Mouse (Mus musculus) mouse embryonic stem cell (cell line): Measurements from ENCODE around the gene Cstf3.

Experiments used
- in situ Hi-C, 2 experiments: fragments of 300-500 bp; cut with MboI; formaldehyde crosslinking; loops; 1 replicate in 1 of 2; 3 replicates in 1 of 2; pipeline ENCODE4 v1.14.3; 2019 to 2020; ENCODE audit warnings: low sequenced_read_pairs in 2 of 2, low pct_unique_long_range_greater_than_20kb in 1 of 2, mixed read lengths in 1 of 2; ENCODE audit not compliant: unreplicated experiment in 1 of 2

Gene Cstf3

DNA sequence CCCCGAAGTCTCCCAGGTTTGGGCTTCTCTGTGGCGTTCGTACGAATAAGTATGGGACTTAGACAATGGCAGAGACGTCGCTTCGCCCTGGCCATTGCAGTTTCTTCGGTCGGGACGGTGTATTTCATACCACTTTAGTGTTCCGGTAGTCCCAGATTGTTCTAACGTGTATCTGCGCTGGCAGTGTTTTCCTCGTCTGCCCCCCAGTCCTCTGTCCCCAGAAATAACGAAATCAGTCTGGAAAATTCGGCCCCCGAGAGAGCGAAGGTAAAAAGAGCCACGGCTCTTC lies 450 bp downstream of the Cstf3 start:
- in situ Hi-C loops: no loop called here

DNA sequence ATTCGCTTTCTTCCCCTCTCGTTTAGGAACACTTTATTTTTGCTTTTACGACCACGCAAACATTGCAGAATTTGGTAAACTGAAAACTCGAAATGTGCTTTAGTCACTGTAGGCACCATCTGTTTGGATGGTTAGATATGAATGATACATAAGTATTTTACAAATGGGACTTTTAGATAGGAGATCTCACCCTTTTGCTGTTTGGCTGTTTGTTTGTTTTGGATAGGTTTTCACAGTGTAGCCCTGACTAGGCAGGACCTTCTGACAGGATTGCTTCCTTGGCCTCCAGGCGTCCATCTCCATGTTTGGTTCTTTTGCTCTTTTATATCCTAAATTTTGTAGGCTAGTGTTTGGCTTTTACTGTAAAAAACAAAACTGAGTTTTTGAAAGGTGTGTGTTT lies 818 bp downstream of the Cstf3 start:
- in situ Hi-C loops: no loop called here

DNA sequence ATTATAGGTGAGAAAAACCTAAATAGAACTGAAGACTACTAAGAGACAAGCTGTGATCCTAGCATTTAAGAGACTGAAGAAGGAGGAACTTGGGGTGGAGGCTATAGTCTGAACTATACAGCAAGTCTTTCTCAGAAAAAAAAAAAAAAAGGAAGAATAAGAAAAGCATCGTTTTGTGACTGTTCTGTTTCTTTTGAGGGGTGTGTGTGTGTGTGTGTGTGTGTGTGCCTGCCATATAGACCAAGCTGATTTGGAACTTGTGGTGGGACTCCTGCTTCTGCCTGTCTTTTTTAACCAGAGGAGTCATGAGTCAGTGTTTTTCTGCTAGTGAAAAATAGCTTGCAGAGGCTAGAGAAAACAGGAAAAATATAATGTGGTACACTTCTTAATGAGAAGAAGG lies 4.7 kb downstream of the Cstf3 start:
- in situ Hi-C loops: no loop called here

DNA sequence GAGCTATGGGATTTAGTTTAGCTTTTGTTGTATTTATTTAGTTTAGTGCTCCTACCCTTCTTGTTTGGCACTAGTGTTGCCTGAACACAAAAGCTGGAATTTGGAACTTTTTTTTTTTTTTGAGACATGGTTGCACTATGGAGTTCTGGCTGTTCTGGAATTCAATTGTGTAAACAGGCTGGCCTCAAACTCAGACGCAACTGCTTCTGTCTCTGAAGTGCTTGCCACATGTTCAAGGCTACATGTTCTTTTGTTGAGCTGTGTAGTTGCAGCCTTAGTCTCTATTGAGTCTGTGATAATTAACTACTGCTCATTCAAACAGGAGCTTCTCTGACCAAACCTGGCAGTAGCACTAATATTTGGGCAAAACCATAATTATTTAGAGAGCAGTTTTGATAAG lies 13.1 kb downstream of the Cstf3 start:
- in situ Hi-C loops: no loop called here

DNA sequence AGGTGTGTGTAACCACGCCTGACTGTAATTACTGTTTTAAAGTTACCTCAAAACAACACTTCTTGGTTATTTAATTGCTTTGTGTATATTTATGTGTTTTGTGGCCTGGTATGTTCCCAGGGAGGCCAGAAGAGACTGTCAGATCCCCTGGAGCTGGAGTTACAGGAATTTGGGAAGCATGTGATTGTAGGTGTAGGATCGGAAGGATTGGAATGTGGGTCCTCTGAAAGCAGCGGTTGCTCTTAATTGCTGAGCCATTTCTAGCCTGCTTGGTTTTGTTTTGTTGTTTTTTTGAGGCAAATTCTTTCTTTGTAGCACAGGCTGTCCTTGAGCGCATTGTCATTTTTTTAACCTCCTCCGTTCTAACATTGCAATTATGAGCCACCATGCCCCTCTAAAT lies 14.4 kb downstream of the Cstf3 start:
- in situ Hi-C loops: no loop called here

DNA sequence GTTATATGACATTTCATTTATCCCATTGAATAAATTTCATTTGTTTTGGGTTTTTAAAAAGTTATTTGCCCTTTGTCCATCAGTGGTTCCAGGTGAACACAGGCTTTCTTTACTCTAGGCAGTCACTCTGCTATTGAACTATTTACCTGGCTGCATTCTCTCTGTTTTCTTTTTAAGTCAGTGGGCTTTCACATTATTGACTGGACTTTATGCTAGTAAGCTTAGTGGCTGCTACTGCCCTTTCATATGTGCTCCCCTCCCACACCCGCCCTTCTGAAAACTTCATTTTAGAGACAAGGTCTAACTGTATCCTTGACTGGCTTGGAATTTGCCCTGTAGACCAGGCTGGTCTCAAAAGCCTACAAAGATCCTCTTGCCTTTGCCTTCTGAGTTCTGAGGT lies 15.2 kb downstream of the Cstf3 start:
- in situ Hi-C loops: no loop called here

DNA sequence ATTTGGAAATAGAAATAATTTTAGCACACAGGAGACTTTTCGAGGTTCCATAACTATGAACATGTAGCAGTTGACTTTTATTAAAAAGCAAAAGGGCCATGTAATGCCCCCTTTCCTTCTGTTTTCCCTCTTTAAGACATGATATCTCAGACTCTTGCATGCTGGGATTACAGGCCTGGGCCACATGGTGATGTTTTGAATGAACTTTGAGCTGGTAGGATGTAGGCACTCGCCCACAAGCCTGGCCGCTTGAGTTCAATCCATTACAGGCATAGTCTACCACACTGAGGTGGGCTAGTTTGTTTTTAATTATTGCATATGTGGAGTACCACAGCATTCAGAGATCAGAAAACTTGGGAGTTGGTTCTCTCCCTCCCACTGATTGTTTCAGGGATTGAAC lies 24.5 kb downstream of the Cstf3 start:
- in situ Hi-C loops: no loop called here

DNA sequence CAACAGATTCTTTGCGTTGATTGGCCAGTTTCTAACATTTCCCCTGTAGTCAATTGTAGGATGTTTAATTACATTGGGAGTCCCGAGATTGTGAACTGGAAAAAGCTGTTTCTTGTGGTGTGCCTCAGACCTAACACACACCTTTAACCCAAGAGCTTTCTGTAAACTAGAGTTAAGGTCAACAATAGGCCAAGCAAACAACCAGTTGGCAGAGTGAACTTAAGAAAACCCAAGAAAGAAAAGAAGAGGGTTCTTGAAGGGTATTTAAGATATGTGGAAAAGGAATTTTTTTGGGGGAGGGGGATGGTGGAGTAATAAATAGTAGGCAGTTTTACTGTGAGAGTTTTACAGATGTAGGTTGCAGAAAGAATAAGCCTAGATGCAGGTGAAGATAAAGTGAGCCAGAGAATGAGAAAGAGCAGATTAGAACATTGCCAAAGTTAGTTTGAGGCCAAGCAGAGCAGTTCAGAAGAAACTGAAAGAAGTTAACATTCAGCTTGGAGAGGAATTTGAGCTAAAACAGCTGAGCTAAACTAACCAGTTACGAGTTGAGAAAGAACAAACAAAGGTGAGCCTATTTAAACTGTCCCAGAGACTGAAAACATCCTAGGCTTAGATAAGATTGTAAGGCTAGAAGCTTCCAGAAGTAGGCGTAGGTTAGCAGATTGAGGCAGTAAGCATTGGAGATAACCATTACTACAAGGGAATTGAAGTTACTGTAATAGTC lies 25.8 kb downstream of the Cstf3 start:
- in situ Hi-C loops: no loop called here

DNA sequence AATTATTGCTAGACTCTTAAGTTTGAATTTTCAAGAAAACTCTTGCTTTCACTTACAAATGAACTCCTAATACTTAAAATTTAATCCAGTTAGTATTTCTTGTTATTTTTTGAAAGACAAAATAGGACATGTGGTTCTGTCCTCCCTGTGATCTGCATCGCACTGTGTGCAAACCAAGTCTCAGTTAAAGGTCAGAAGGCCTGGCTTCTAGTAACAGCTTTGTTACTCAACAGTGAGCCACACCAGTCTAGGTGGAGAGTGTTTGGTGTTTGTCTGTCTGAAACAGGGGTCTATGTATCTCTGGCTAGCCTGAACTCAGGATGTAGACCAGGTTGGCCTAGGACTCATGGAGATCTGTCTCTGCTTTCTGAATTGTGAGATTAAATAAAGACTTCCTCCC lies 68.3 kb downstream of the Cstf3 start:
- in situ Hi-C loops: no loop called here

DNA sequence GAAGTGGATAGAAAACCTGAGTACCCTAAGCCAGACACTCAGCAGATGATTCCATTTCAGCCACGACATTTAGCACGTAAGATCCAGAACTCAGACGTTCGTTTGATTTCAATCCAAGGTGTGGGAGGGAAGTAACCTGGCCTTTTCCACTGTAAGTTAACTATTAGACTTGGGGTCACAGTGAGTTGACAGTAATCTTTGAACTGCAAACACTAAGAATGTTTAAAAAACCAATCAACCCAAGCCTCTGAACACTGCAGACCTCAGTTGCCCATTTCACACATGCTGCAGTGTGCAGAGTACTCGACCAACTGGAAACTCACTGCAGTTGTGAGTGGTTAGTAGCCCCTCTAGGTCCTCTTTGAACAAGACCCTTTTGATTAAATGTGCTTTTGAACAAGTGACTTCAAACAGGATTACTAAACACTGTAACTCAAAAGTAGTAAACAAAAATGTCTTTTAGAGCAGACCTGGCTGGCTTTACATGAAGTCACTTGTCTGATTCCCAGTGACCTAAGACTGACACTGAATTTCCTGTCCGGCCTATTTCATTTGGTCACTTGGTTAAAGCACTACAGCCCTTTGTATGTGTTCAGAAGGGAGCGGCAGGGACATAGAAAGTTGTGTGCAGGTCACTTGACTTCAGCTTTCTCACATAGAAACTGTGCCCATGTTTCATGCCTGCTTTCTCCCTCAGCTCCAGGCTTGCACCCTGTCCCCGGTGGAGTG lies 73.2 kb downstream of the Cstf3 start:
- in situ Hi-C loops: no loop called here

DNA sequence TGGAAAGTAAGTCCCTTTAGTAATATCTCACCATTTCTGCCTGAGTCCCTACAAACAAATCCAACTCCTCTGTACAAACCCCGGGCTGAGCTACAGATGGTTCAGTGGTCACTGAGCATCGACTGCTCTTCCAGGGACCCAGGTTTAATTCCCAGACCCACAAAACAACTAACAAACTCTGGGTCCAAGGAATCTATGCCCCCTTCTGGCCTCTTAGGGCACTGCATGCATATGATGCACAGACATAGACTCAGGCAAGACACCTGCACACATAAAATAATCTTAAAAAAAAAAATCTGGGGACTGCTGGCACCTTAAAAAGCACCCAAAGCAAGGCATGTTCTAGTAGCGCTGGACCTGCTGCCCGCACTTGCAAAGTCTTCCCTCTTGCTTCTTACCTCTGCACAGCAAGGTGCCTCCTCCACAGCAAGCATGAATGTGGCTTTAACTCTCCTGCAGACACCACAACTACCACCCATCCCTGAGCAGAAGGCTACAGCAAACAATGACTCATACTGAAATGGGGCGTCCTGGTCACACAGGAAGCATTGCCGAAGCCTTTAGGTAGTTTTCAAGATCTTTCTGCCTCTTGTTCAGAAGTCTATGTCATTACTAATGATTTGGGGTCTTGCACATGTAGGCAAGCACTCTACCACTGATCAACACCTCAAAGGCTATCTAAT lies 78.9 kb downstream of the Cstf3 start:
- in situ Hi-C loops: no loop called here

DNA sequence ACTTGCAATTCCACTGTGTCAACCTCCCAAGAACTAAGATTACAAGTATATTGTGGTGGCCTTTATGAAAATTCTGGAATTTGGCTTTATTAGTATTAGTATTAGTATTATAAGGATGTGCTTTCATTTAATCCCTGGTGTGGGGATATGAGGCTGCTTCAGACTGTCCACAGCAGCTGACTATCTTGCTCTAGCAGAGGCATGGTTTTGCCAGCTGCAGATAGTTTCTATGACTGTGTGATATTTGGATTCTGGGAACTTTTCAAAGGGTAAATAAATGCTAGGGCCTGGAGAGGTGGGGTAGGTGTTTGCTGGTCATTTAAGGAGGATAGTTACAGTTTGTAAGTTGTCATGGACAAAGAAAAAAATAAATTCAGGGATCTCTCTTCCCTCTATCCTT lies 81.4 kb downstream of the Cstf3 start:
- in situ Hi-C loops: no loop called here

DNA sequence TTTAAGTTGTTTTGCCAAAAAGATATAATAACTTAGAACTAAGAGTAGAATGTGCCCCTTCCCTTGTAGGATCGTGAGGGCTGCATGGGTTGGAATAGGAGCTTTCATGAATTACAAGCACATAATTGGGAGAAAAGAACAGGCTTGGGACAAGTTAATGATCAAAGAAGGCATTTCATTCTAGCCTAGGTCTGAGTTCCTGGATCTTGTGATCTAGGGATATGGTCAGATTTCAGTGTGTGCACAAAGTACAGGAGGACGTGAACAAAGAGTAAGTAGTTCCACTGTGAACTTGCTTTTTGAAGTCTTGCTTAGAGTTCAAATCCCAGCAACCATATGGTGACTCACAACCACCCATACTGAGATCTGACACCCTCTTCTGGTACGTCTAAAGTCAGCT lies 87.0 kb downstream of the Cstf3 start:
- in situ Hi-C loops: no loop called here

DNA sequence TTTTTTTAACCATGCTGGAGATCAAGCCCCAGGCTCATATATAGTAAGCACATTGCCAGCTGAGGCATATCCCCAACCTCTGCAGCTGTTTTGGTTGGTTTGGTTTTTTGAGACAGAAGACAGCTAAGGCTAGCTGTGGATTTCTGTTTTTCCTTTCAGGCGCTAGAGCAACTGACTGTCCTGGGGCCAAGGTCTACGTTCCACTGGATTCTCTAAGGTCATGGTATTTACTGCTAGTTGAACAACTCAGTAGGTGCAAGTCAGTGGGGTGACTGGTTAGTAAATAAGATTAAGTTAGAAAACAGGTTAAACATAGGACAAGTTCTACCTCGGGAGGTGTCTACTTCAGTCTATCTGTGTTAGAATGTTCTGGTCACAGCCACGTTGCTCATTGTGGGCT lies 94.4 kb downstream of the Cstf3 start:
- in situ Hi-C loops: loop anchor here (5.0 to 10.0 kb wide), 2 partner anchors 63 to 70 kb away; no protein-coding TSS in a partner anchor

DNA sequence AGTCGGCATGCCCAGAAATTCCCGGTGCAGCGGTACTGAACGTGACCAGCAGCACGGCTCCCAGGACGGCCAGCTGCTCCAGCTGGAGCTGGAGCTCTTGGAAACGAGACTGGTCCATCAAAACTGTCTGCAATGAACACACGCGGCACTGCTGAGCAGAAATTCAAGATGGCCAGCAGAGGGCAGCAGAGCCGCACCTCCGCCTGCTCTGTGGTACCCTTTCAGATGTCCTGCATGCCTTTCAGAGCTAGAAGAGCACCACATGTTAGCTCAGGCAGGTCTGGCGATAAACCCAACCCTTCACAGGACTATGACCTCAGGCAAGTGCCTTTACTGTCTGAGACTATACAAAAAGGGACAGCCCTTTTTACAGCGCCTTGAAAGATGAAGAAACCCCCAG lies 95.1 kb downstream of the Cstf3 start:
- in situ Hi-C loops: loop anchor here in 1 of 2 experiments (10.0 kb wide), 1 partner anchor 69 kb away; no protein-coding TSS in a partner anchor

DNA sequence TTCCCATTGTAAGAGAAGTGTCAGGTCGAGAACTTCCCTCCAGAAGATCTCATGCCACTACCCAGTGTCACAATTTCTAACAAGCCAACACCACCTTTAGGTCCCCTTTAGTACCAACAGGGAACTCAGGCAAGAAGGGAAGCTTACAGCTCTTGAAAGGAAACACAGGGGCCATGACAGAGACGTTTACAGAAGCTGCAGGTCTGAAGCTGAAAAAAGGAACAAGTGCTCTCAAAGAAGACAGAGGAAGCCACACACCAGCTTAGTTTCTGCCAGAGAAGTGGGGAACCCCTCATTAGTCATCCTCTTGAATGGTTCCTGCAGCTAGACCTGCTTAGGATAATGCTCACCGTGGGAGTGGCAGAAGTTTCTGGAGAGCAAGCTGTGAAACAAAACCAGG lies 96.9 kb downstream of the Cstf3 start:
- in situ Hi-C loops: loop anchor here in 1 of 2 experiments (10.0 kb wide), 1 partner anchor 68 kb away; no protein-coding TSS in a partner anchor

DNA sequence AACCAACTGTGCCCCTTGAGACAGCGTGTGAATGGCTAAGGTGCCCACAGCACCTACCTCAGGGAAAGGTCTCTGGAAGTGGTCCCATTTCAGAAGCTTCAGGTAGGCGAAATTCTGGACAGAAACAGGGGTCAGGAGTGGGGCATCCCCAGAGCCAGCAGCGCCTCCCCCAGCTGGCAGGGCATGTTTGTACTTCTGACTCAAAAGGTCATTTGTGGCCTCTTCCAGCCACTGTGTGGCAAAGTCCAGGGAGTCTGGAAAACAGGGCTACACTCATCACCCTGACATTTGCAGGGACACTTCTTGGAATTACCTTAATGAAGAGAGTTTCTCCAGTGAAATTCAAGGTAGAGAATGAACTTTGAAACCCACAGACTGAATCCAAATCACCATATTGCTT lies 98.0 kb downstream of the Cstf3 start:
- in situ Hi-C loops: loop anchor here in 1 of 2 experiments (10.0 kb wide), 1 partner anchor 66 kb away; no protein-coding TSS in a partner anchor

DNA sequence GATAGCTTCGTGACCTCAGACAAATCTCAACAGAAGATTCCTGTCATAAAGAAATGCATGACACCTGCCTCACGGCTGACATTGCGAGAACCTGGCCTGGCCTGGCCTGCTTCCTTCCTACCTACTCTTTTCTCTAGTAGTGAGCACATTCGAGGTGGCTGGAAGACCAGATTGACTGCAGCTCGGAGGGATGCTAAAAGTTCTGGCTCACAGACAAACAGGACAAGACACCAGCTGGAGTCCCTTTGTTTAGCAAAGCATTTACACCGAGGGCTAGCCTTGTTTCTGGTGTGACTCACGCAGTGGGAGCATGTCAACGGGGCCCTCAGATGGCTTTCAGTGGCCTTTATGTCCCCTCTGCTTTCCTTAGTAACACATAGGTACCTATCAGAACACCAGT lies 98.4 kb downstream of the Cstf3 start:
- in situ Hi-C loops: loop anchor here in 1 of 2 experiments (10.0 kb wide), 1 partner anchor 66 kb away; no protein-coding TSS in a partner anchor

DNA sequence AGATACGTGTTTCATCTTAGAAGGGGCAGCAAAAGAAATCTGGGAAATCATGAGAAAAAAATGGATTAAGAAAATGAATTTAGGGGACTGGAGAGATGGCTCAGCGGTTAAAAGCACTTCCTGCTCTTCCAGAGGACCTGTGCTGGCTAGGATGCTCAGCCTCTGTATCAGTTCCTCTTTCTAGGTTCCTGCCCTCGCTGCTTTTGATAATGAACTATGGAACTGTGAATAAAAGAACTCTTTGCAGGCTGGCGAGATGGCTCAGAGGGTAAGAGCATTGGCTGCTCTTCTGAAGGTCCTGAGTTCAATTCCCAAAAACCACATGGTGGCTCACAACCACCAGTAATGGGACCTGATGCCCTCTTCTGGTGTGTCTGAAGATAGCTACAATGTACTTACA lies 100.4 kb downstream of the Cstf3 start:
- in situ Hi-C loops: no loop called here

DNA sequence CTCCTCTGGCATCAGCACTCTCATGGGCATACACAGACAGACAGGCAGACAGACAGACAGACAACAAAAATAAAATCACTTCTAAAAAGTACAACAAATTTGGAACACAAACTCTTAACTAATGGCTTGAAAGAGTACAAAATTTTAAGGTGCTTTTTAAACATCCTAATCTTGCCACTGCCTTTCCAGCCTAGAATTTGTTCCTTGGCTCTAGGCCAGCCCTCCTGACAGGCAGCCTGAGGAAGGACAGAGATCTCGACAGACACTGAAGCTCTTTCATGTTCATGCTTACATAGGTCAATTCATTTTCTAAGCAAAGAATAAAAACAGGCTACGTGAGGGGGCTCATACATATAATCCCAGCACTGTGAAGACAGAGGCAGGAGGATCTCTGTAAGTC lies 102.2 kb downstream of the Cstf3 start:
- in situ Hi-C loops: no loop called here
